Mouse (Mus musculus): ENCODE data around the gene Pdia5. TPM values are rescaled to one million over a fixed set of nuclear protein-coding genes. Genes with fewer than 3 reads are reported as not detected.

Pdia5 gene
- polyA plus RNA-seq, 1 experiment from 2014 or later, result 26.9 TPM

DNA sequence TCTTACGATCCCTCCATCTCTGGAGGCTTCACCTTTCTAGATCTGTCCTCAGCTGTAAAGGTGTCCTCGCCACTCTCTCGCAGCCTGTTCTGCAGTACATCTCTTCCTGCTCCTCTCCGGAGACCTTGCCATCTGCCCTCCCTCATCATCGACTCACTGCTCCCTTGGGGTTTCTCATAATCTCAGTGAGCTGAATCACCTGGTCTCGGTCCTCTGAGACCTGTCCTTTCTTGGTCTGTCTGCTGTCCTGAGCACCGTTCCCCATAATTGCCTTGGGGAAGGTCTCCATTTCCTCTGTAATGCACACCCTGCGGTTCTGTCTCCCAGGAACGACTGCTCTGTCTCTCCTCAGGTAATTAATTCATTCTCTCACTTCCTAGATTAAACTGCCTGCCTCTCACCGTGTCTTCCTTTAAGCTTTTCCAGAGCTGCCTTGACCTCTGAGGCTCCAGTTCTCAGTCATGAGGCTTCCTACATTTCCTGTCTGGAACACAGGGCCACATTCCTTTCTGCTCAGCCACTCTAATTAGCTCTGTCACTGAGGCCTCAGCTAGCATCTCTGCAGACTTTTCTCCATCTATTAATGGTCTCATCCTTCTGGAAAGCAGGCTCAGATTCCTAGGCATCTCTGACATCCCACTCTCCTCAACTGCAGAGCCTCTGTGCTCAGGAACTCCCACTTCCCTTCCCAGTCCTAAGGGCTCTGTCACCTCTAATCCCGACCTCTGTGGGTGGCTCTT lies 18.8 kb upstream of the Pdia5 start:
- Histone ChIP-seq H3K27ac (ENCODE audit: low read length) (no peak overlapping the region), H3K4me1 (ENCODE audit: control insufficient read depth, insufficient read depth, low read length) (no peaks in the 10 kb centered on the region), H3K36me3 (ENCODE audit: control insufficient read depth, insufficient read depth) (no peaks in the 10 kb centered on the region), H3K9me3 (replicated peaks; ENCODE audit: control insufficient read depth, low read length) (no peaks in the 10 kb centered on the region), H3K27me3 (ENCODE audit: control insufficient read depth, insufficient read depth, low read length) (no peaks in the 10 kb centered on the region), H3K9ac (ENCODE audit: low read length) (no peak overlapping the region), H3K4me3 (ENCODE audit: low read length) (no peak overlapping the region), H3K4me2 (ENCODE audit: low read depth, low read length) (no peak overlapping the region)
- no peak for ATAC-seq (replicated peaks; ENCODE audit: extremely low read depth, insufficient read depth, low FRiP score)
- 50% methylated on average over 11 of the region's 11 CpGs for WGBS

DNA sequence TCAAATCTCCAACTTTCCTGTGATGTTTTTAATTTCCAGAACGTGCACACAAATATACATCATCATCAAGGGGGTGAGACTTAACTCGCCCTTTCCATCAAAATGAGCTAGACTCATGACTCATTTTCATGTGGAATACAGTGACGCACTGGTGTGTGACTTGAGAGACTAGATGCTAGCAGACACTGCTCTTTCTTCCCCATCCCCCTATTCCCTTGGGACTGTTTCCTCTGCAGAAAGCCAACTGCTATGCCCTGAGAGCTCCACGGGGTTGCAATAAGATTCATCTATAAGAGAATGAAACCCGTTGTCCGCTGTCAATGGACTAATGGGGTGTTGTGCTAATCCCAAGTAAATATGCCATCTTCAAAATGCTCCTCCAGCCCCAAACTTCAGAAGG lies 17.9 kb upstream of the Pdia5 start:
- H3K9me3 ChIP-seq (replicated peaks; ENCODE audit: control insufficient read depth, low read length), result peaks cover 4% of the 10 kb centered on the region; the same call in 1 of the 2 replicates
- H3K4me3 ChIP-seq (ENCODE audit: low read length), result no peak overlapping the region
- no peak overlapping the region for H3K9ac ChIP-seq (ENCODE audit: low read length)
- no peaks in the 10 kb centered on the region for H3K36me3 ChIP-seq (ENCODE audit: control insufficient read depth, insufficient read depth)
- H3K27me3 ChIP-seq (ENCODE audit: control insufficient read depth, insufficient read depth, low read length), result no peaks in the 10 kb centered on the region
- H3K4me1 ChIP-seq (ENCODE audit: control insufficient read depth, insufficient read depth, low read length), result no peaks in the 10 kb centered on the region
- no peak overlapping the region for H3K27ac ChIP-seq (ENCODE audit: low read length)
- H3K4me2 ChIP-seq (ENCODE audit: low read depth, low read length), result no peak overlapping the region
- 84% methylated on average over 6 of the region's 6 CpGs for WGBS
- no peak for ATAC-seq (replicated peaks; ENCODE audit: extremely low read depth, insufficient read depth, low FRiP score)

GRCm38 (mm10) chr16:35505786-35506185 lies 15.1 kb upstream of the Pdia5 start:
- Histone ChIP-seq H3K9me3 (replicated peaks; ENCODE audit: control insufficient read depth, low read length) (peaks cover 4% of the 10 kb centered on the region; the same call in 1 of the 2 replicates), H3K4me1 (ENCODE audit: control insufficient read depth, insufficient read depth, low read length) (peaks cover 2% of the 10 kb centered on the region; the same call in 1 of the 2 replicates), H3K36me3 (ENCODE audit: control insufficient read depth, insufficient read depth) (no peaks in the 10 kb centered on the region), H3K4me2 (ENCODE audit: low read depth, low read length) (no peak overlapping the region), H3K27me3 (ENCODE audit: control insufficient read depth, insufficient read depth, low read length) (no peaks in the 10 kb centered on the region), H3K4me3 (ENCODE audit: low read length) (no peak overlapping the region), H3K9ac (ENCODE audit: low read length) (no peak overlapping the region), H3K27ac (ENCODE audit: low read length) (no peak overlapping the region)
- no peak for ATAC-seq (replicated peaks; ENCODE audit: extremely low read depth, insufficient read depth, low FRiP score)
- 88% methylated on average over 4 of the region's 4 CpGs for WGBS

DNA sequence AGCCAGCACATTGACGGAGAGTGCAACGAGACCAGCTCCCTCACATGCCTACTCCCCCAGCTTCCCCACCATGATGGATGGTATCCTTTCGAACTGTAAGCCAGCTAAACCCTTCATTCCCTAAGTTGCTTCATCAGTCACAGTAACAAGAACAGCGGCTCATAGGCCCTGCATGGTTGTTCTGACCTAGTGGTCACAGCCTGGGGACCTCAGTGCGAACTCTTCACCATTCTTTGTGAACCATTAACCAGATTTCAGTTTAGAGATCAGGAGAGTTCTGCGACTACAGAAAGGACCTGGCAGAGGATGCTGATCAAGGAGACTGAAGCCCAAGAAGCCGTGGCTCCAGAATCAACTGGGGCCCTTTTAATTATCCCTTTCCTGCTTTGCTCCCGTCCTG lies 13.6 kb upstream of the Pdia5 start:
- Histone ChIP-seq H3K27ac (ENCODE audit: low read length) (no peak overlapping the region), H3K9me3 (replicated peaks; ENCODE audit: control insufficient read depth, low read length) (peaks cover 4% of the 10 kb centered on the region; the same call in 1 of the 2 replicates), H3K9ac (ENCODE audit: low read length) (no peak overlapping the region), H3K4me1 (ENCODE audit: control insufficient read depth, insufficient read depth, low read length) (peaks cover 2% of the 10 kb centered on the region; the same call in 1 of the 2 replicates), H3K4me3 (ENCODE audit: low read length) (no peak overlapping the region), H3K4me2 (ENCODE audit: low read depth, low read length) (no peak overlapping the region), H3K36me3 (ENCODE audit: control insufficient read depth, insufficient read depth) (no peaks in the 10 kb centered on the region), H3K27me3 (ENCODE audit: control insufficient read depth, insufficient read depth, low read length) (no peaks in the 10 kb centered on the region)
- no peak for ATAC-seq (replicated peaks; ENCODE audit: extremely low read depth, insufficient read depth, low FRiP score)
- 88% methylated on average over 8 of the region's 8 CpGs for WGBS

DNA sequence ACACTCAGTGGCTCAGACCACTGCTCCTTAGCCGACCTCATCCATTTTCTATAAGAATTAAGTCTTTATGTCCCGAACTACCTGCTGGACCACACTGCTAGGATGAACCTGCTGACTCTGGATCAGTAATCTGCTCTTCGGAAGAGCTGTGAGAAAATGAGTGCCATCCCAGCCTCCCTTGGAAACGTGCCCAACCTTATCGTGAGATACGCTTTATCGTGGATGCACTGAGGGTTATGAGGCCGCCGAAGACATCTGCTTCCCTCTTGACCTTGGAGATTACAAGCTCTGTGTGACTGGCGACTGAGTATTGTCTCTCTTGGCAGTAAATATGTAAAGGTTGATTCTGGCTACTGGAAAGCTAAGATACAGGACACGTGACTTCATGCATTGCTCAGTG lies 11.8 kb upstream of the Pdia5 start:
- H3K4me1 ChIP-seq (ENCODE audit: control insufficient read depth, insufficient read depth, low read length), result peaks cover 2% of the 10 kb centered on the region; the same call in 1 of the 2 replicates
- no peak overlapping the region for H3K27ac ChIP-seq (ENCODE audit: low read length)
- WGBS, result 42% methylated on average over 11 of the region's 11 CpGs

GRCm38 (mm10) chr16:35501106-35501760 lies 10.6 kb upstream of the Pdia5 start:
- no peak overlapping the region for H3K4me2 ChIP-seq (ENCODE audit: low read depth, low read length)
- no peak overlapping the region for H3K4me3 ChIP-seq (ENCODE audit: low read length)
- WGBS, result 58% methylated on average over 4 of the region's 4 CpGs
- H3K27ac ChIP-seq (ENCODE audit: low read length), result no peak overlapping the region
- H3K36me3 ChIP-seq (ENCODE audit: control insufficient read depth, insufficient read depth), result no peaks in the 10 kb centered on the region
- H3K27me3 ChIP-seq (ENCODE audit: control insufficient read depth, insufficient read depth, low read length), result no peaks in the 10 kb centered on the region
- H3K9me3 ChIP-seq (replicated peaks; ENCODE audit: control insufficient read depth, low read length), result peaks cover 4% of the 10 kb centered on the region; the same call in 1 of the 2 replicates
- H3K9ac ChIP-seq (ENCODE audit: low read length), result no peak overlapping the region
- H3K4me1 ChIP-seq (ENCODE audit: control insufficient read depth, insufficient read depth, low read length), result peaks cover 2% of the 10 kb centered on the region; the same call in 1 of the 2 replicates
- no peak for ATAC-seq (replicated peaks; ENCODE audit: extremely low read depth, insufficient read depth, low FRiP score)

More for the DNA sequence above, 11.8 kb upstream of the Pdia5 start:
- H3K9ac ChIP-seq (ENCODE audit: low read length), result no peak overlapping the region
- H3K36me3 ChIP-seq (ENCODE audit: control insufficient read depth, insufficient read depth), result no peaks in the 10 kb centered on the region
- H3K4me2 ChIP-seq (ENCODE audit: low read depth, low read length), result peak overlapping the region; percentile 27; the same call in 1 of the 2 replicates
- H3K4me3 ChIP-seq (ENCODE audit: low read length), result no peak overlapping the region
- no peaks in the 10 kb centered on the region for H3K27me3 ChIP-seq (ENCODE audit: control insufficient read depth, insufficient read depth, low read length)
- ATAC-seq (replicated peaks; ENCODE audit: extremely low read depth, insufficient read depth, low FRiP score), result no peak
- peaks cover 4% of the 10 kb centered on the region; the same call in 1 of the 2 replicates for H3K9me3 ChIP-seq (replicated peaks; ENCODE audit: control insufficient read depth, low read length)

DNA sequence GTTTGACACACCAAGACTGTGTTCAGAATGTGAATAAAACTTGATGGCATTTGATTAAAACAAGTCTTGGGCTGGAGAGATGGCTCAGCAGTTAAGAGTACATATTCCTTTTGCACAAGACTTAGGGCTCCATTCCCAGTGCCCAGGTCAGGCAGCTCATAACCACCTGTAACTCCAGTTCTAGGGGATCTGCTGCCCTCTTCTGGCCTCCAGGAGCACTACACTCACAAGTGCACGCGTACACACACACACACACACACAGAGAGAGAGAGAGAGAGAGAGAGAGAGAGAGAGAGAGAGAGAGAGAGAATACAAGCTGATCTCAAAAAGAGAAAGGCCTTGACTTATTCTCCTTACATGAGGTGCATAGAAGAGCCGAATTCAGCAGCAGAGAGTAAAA lies 9.7 kb upstream of the Pdia5 start:
- 91% methylated on average over 3 of the region's 3 CpGs for WGBS

GRCm38 (mm10) chr16:35489793-35490192 lies 880 bp downstream of the Pdia5 start:
- 10% methylated on average over 10 of the region's 10 CpGs for WGBS
- H3K27me3 ChIP-seq (ENCODE audit: control insufficient read depth, insufficient read depth, low read length), result no peaks in the 10 kb centered on the region
- H3K9me3 ChIP-seq (replicated peaks; ENCODE audit: control insufficient read depth, low read length), result no peaks in the 10 kb centered on the region
- H3K36me3 ChIP-seq (ENCODE audit: control insufficient read depth, insufficient read depth), result no peaks in the 10 kb centered on the region
- H3K4me3 ChIP-seq (ENCODE audit: low read length), result peak overlapping the region; percentile 86
- peak overlapping the region; percentile 91 for H3K4me2 ChIP-seq (ENCODE audit: low read depth, low read length)
- no peak; the same call in 1 of the 2 replicates for ATAC-seq (replicated peaks; ENCODE audit: extremely low read depth, insufficient read depth, low FRiP score)
- H3K9ac ChIP-seq (ENCODE audit: low read length), result peak overlapping the region; percentile 81
- peaks cover 21% of the 10 kb centered on the region for H3K4me1 ChIP-seq (ENCODE audit: control insufficient read depth, insufficient read depth, low read length)
- H3K27ac ChIP-seq (ENCODE audit: low read length), result no peak overlapping the region

More for the DNA sequence above, 9.7 kb upstream of the Pdia5 start:
- no peak for ATAC-seq (replicated peaks; ENCODE audit: extremely low read depth, insufficient read depth, low FRiP score)
- Histone ChIP-seq H3K36me3 (ENCODE audit: control insufficient read depth, insufficient read depth) (no peaks in the 10 kb centered on the region), H3K27me3 (ENCODE audit: control insufficient read depth, insufficient read depth, low read length) (no peaks in the 10 kb centered on the region), H3K9me3 (replicated peaks; ENCODE audit: control insufficient read depth, low read length) (peaks cover 4% of the 10 kb centered on the region; the same call in 1 of the 2 replicates), H3K4me3 (ENCODE audit: low read length) (no peak overlapping the region), H3K27ac (ENCODE audit: low read length) (no peak overlapping the region), H3K4me1 (ENCODE audit: control insufficient read depth, insufficient read depth, low read length) (peaks cover 2% of the 10 kb centered on the region; the same call in 1 of the 2 replicates), H3K9ac (ENCODE audit: low read length) (no peak overlapping the region), H3K4me2 (ENCODE audit: low read depth, low read length) (no peak overlapping the region)
